Mouse (Mus musculus): ENCODE measurements around the gene Mindy4. TPM values are rescaled to one million over a fixed set of nuclear protein-coding genes. Genes with fewer than 3 reads are reported as not detected.
A peak's percentile ranks its signal among the peaks of the same experiment; 100 is the strongest.
"Not testable (repeated sequence)": the region's sequence is repeated elsewhere in the genome, so short reads cannot be mapped to it uniquely, and the experiment has no call there.

Gene Mindy4
- polyA plus RNA-seq, 1 experiment from 2014 or later = 15.2 TPM

DNA sequence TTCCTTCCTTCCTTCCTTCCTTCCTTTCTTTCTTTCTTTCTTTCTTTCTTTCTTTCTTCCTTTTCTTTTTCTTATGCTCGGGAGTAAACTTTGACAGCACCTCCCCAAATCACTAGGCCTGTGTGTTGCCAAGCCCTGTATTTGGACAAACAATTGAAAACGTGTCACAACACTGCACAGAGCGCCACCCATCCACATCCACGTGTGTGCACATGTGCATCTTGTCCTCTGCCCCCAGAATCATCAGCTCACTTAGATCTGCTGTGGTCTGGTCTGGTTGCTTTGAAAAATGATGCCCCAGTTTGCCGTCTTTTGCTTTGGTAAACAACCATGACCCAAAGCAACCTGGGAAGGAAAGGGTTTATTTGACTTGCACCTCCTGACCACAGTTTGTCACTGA lies 27.3 kb upstream of the Mindy4 start:
- Histone ChIP-seq H3K36me3 (no peaks in the 10 kb centered on the region), H3K4me1 (no peaks in the 10 kb centered on the region; the same call in 1 of the 2 replicates), H3K9me3 (no peaks in the 10 kb centered on the region), H3K9ac (no peak overlapping the region), H3K27me3 (no peaks in the 10 kb centered on the region), H3K4me2 (no peak overlapping the region), H3K27ac (no peak overlapping the region), H3K4me3 (no peak overlapping the region)
- 46% methylated on average over 5 of the region's 5 CpGs for WGBS
- ATAC-seq (ENCODE audit: insufficient number of reproducible peaks, low FRiP score, low TSS enrichment, low read depth) = no peak

GRCm38 (mm10) chr6:55177060-55177732 lies 26.0 kb upstream of the Mindy4 start:
- no peak overlapping the region for H3K4me2 ChIP-seq
- no peak overlapping the region for H3K4me3 ChIP-seq
- H3K27ac ChIP-seq = no peak overlapping the region
- ATAC-seq (ENCODE audit: insufficient number of reproducible peaks, low FRiP score, low TSS enrichment, low read depth) = no peak
- 44% methylated on average over 12 of the region's 12 CpGs for WGBS
- no peaks in the 10 kb centered on the region for H3K27me3 ChIP-seq
- no peaks in the 10 kb centered on the region for H3K36me3 ChIP-seq
- H3K9ac ChIP-seq = no peak overlapping the region
- H3K9me3 ChIP-seq = no peaks in the 10 kb centered on the region
- no peaks in the 10 kb centered on the region; the same call in 1 of the 2 replicates for H3K4me1 ChIP-seq

GRCm38 (mm10) chr6:55179560-55179959 lies 23.6 kb upstream of the Mindy4 start:
- no peak overlapping the region for H3K27ac ChIP-seq
- H3K4me3 ChIP-seq = no peak overlapping the region
- H3K27me3 ChIP-seq = no peaks in the 10 kb centered on the region
- no peak overlapping the region for H3K4me2 ChIP-seq
- H3K9me3 ChIP-seq = no peaks in the 10 kb centered on the region
- no peak overlapping the region for H3K9ac ChIP-seq
- 73% methylated on average over 7 of the region's 7 CpGs for WGBS
- ATAC-seq (ENCODE audit: insufficient number of reproducible peaks, low FRiP score, low TSS enrichment, low read depth) = no peak
- no peaks in the 10 kb centered on the region; the same call in 1 of the 2 replicates for H3K4me1 ChIP-seq
- H3K36me3 ChIP-seq = no peaks in the 10 kb centered on the region

DNA sequence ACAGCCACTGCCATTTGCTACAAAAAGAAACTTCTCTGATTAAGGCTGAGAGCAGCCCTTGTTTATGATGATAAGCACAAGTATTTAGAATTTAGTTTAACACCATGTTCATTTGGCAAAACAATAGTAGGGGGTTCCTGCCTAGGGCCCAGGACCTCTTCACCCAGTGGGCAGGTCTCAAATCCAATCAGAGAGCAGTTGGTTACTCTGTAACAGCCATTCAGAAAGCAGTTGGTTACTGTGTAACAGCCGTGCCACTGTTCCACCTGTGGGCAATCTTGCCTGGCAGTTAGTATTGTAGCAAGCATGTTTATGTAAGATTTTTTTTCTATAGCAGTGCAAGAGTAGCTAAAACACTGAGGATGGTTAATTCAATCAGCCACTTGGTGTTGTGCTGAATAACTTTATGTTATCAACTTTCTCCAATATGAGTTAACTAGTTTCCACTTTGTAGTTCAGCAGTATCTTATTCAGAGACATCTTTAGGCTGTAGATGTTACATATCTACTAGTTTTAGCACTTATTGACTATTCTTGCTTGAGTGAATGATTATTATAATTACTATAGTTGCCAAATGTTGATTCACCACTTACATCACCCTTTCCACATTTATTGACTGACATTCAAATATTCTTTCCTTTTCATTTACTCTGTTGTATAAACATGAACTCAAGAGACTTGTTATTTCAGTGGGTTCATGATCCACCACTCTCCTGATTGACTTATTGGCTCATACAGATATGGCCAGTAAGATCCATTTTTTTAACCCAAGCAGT lies 20.3 kb upstream of the Mindy4 start:
- no peak overlapping the region for H3K9ac ChIP-seq
- no peaks in the 10 kb centered on the region for H3K4me1 ChIP-seq
- H3K27me3 ChIP-seq = no peaks in the 10 kb centered on the region
- WGBS = 88% methylated on average over 1 of the region's 1 CpGs
- no peaks in the 10 kb centered on the region for H3K36me3 ChIP-seq
- no peak for ATAC-seq (ENCODE audit: insufficient number of reproducible peaks, low FRiP score, low TSS enrichment, low read depth)
- H3K4me3 ChIP-seq = no peak overlapping the region
- H3K4me2 ChIP-seq = no peak overlapping the region
- no peak overlapping the region for H3K27ac ChIP-seq
- no peaks in the 10 kb centered on the region for H3K9me3 ChIP-seq

DNA sequence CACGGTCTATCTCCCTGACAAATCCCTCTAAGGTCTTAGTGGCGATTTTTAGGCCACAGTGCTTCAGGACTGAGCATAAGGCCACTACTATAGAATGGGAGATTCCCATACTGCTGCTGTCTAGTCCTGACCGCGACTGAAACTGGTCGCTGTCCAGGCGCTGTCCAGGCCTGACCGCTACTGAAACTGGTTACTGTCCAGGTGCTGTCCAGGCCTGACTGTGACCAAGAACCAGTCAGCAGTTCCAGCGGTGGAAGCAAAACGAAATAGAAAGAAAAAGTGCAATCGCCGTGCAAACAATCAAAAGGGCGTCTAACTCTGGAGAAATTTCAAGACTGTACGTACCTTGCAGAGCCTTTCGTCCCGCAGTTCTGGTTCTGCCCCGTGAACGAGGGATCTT lies 15.4 kb upstream of the Mindy4 start:
- H3K4me1 ChIP-seq; H3K4me2 ChIP-seq; H3K9me3 ChIP-seq; H3K9ac ChIP-seq; H3K27me3 ChIP-seq; ATAC-seq (ENCODE audit: insufficient number of reproducible peaks, low FRiP score, low TSS enrichment, low read depth); H3K27ac ChIP-seq; H3K4me3 ChIP-seq; H3K36me3 ChIP-seq: not testable (repeated sequence)
- WGBS = 94% methylated on average over 17 of the region's 17 CpGs

DNA sequence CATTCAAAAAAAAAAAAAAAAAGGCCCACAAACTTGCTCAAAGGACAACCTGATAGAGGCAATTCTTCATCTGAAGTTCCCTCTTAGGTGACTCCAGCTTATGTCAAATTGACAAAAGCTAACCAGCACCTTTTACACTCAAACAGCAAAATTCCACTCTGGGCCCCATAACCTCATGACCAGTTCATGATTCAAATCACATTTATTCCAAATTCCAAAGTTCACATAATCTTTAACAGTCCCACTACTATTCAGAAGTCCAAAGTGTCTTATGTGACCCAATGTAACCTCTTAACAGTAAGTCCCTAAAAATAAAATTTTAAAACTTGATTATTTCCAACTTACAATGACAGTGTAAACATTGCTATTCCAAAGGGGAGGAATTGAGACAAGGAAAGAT lies 13.8 kb upstream of the Mindy4 start:
- Histone ChIP-seq H3K27ac (no peak overlapping the region), H3K36me3 (no peaks in the 10 kb centered on the region), H3K9me3 (no peaks in the 10 kb centered on the region), H3K4me3 (no peak overlapping the region), H3K9ac (no peak overlapping the region), H3K27me3 (no peaks in the 10 kb centered on the region), H3K4me2 (no peak overlapping the region), H3K4me1 (no peaks in the 10 kb centered on the region)
- ATAC-seq (ENCODE audit: insufficient number of reproducible peaks, low FRiP score, low TSS enrichment, low read depth) = no peak

DNA sequence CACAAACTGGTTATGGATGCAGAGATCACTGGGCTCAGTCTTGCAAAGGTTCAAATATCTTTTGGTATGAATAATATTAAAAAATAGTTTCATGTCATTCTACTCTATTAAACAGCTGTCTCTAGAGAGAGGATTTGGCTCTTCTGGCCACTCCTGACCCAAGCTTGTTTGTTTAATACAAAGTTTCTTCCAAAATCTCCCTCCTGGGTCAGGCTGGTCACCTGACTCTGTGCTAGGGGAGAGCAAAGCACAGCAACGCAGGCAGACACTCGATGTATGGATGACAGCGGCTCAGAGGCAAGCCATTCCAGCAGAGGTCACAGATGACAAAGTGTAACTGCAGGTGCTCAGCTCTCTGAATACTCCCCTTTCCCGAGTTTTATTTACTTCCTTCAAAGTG lies 11.6 kb upstream of the Mindy4 start:
- ATAC-seq (ENCODE audit: insufficient number of reproducible peaks, low FRiP score, low TSS enrichment, low read depth) = no peak
- H3K4me1 ChIP-seq = no peaks in the 10 kb centered on the region
- 71% methylated on average over 4 of the region's 4 CpGs for WGBS

DNA sequence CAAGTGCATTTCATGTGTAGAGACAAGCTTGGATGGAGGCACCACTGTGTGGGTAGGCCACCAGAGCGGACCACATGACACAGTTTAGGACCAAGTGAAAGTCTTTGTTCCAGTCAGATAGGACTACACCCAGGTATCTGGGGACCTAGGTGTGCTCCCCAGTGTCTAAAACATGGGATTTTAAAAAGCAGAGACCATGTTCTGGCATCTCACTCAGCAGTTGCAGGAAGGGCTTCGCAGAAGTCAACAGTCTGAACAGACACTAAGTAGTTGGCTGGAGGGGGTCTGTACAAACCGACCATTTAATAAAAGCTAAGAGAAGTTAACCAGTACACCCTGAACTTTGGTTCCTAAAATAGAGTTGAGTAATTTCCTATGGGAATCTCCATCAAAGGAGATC lies 10.0 kb upstream of the Mindy4 start:
- Histone ChIP-seq H3K27me3 (no peaks in the 10 kb centered on the region), H3K4me2 (no peak overlapping the region), H3K4me3 (no peak overlapping the region), H3K4me1 (no peaks in the 10 kb centered on the region), H3K27ac (no peak overlapping the region), H3K9me3 (no peaks in the 10 kb centered on the region), H3K9ac (no peak overlapping the region), H3K36me3 (no peaks in the 10 kb centered on the region)
- WGBS = 83% methylated on average over 3 of the region's 3 CpGs
- no peak for ATAC-seq (ENCODE audit: insufficient number of reproducible peaks, low FRiP score, low TSS enrichment, low read depth)

More for the DNA sequence above, 11.6 kb upstream of the Mindy4 start:
- Histone ChIP-seq H3K27ac (no peak overlapping the region), H3K36me3 (no peaks in the 10 kb centered on the region), H3K4me3 (no peak overlapping the region), H3K4me2 (no peak overlapping the region), H3K9me3 (no peaks in the 10 kb centered on the region), H3K27me3 (no peaks in the 10 kb centered on the region), H3K9ac (no peak overlapping the region)

GRCm38 (mm10) chr6:55199047-55199446 lies 4.1 kb upstream of the Mindy4 start:
- Histone ChIP-seq H3K27me3 (no peaks in the 10 kb centered on the region), H3K4me2 (no peak overlapping the region), H3K9ac (no peak overlapping the region), H3K4me1 (peaks cover 9% of the 10 kb centered on the region; the same call in 1 of the 2 replicates), H3K4me3 (no peak overlapping the region), H3K36me3 (no peaks in the 10 kb centered on the region), H3K27ac (no peak overlapping the region), H3K9me3 (no peaks in the 10 kb centered on the region)
- no peak for ATAC-seq (ENCODE audit: insufficient number of reproducible peaks, low FRiP score, low TSS enrichment, low read depth)
- WGBS = 92% methylated on average over 3 of the region's 3 CpGs

DNA sequence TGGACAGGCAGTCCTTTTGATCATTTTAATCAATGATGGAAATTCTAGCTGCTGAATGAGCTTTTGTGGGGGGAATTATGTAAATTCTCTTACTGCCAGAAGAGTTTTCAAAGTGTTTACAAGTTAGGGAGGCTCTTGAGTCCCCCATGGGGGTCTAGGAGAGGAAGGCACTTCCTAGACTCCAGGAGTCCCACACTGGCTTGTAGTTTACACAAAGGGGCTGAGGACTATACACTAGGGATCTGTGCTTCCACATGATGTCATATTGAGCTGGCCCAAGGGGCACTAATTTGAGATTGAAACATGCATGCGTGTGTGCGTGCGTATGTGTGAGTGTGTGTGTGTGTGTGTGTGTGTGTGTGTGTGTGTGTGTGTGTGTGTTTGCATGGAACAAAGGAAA lies 748 bp downstream of the Mindy4 start:
- peak overlapping the region; percentile 56 for H3K4me3 ChIP-seq
- no peak for ATAC-seq (ENCODE audit: insufficient number of reproducible peaks, low FRiP score, low TSS enrichment, low read depth)
- H3K27me3 ChIP-seq = no peaks in the 10 kb centered on the region
- 61% methylated on average over 3 of the region's 3 CpGs for WGBS
- H3K36me3 ChIP-seq = no peaks in the 10 kb centered on the region
- H3K4me2 ChIP-seq = peak overlapping the region; percentile 68
- H3K4me1 ChIP-seq = peaks cover 27% of the 10 kb centered on the region
- H3K9ac ChIP-seq = peak overlapping the region; percentile 53; the same call in 1 of the 2 replicates
- no peaks in the 10 kb centered on the region for H3K9me3 ChIP-seq
- peak overlapping the region; percentile 94 for H3K27ac ChIP-seq

- Histone ChIP-seq H3K9ac (no peak overlapping the region), H3K9me3 (no peaks in the 10 kb centered on the region), H3K4me2 (no peak overlapping the region), H3K4me1 (peaks cover 36% of the 10 kb centered on the region), H3K27ac (0 out of 2 replicates have a peak overlapping the region, but pooled peaks have one; percentile 17), H3K27me3 (no peaks in the 10 kb centered on the region), H3K36me3 (peaks cover 7% of the 10 kb centered on the region; the same call in 1 of the 2 replicates), H3K4me3 (no peak overlapping the region)
- no peak for ATAC-seq (ENCODE audit: insufficient number of reproducible peaks, low FRiP score, low TSS enrichment, low read depth)
- WGBS = 36% methylated on average over 8 of the region's 8 CpGs
Observed at GRCm38 (mm10) chr6:55207786-55208185, 4.6 kb downstream of the Mindy4 start.

Measured in limb, embryonic 15.5 days (tissue).